Mouse (Mus musculus) heart, embryonic 11.5 days (tissue): ENCODE measurements around the gene Igsf23. TPM values are rescaled to one million over a fixed set of nuclear protein-coding genes. Genes with fewer than 3 reads are reported as not detected.

Source experiments
- ATAC-seq: fragments of 200-750 bp; cut with Nextera tagmentation; replicated peaks from 2 replicates; pipeline ENCODE4 v1.8.0; 2017; ENCODE audit warnings: moderate library complexity; ENCODE audit not compliant: insufficient number of reproducible peaks, low FRiP score, low TSS enrichment
- H3K27ac ChIP-seq: fragments of 300-500 bp; sonication (generic); 2 replicates; pipeline ENCODE4 v1.5.1; 2014; ENCODE audit warnings: mild to moderate bottlenecking, low read depth, low read length
- H3K27me3 ChIP-seq: fragments of 300-500 bp; sonication (generic); 2 replicates; pipeline ENCODE4 v1.6.1; 2014; ENCODE audit warnings: mild to moderate bottlenecking, low read length, mixed read lengths; ENCODE audit not compliant: control insufficient read depth, insufficient read depth
- H3K36me3 ChIP-seq: fragments of 300-500 bp; sonication (generic); 2 replicates; pipeline ENCODE4 v1.6.1; 2014; ENCODE audit warnings: mild to moderate bottlenecking, low read length, moderate library complexity, mixed read lengths; ENCODE audit not compliant: control insufficient read depth, insufficient read depth
- H3K4me1 ChIP-seq: fragments of 300-500 bp; sonication (generic); 2 replicates; pipeline ENCODE4 v1.6.1; 2014; ENCODE audit warnings: low read length; ENCODE audit not compliant: control insufficient read depth, insufficient read depth
- H3K4me2 ChIP-seq: fragments of 300-500 bp; sonication (generic); 2 replicates; pipeline ENCODE4 v1.6.1; 2014; ENCODE audit warnings: mild to moderate bottlenecking, moderate library complexity
- H3K4me3 ChIP-seq: fragments of 300-500 bp; sonication (generic); 2 replicates; pipeline ENCODE4 v1.5.1; 2014; ENCODE audit warnings: low read depth, low read length
- H3K9ac ChIP-seq: fragments of 300-500 bp; sonication (generic); 2 replicates; pipeline ENCODE4 v1.6.1; 2014; ENCODE audit warnings: mild to moderate bottlenecking, low read depth, low read length, moderate library complexity
- H3K9me3 ChIP-seq: fragments of 300-500 bp; sonication (generic); replicated peaks from 2 replicates; pipeline ENCODE4 v1.6.1; 2016; ENCODE audit warnings: low read length; ENCODE audit not compliant: control insufficient read depth
- WGBS: fragments of 180-500 bp; shearing (Covaris S2); extraction: QIAGEN DNeasy Blood & Tissue Kit; methylation state at CpG from one replicate; pipeline ENCODE4 v1.1.7; 2014; ENCODE audit not compliant: insufficient replicate concordance; 5-methylcytosine and 5-hydroxymethylcytosine counted together
- polyA plus RNA-seq: library from polyadenylated mRNA; unstranded; fragments of >200 nt; fragmentation: Nextera tagmentation; extraction: Ambion mirVana; gene quantifications from 2 replicates; pipeline ENCODE4 v1.2.1, GENCODE M21; 2014

Igsf23 gene
- polyA plus RNA-seq, 1 experiment from 2014 or later, result 0.84 TPM

GRCm38 (mm10) chr7:19956341-19956781 lies 5.8 kb upstream of the Igsf23 start:
- no peak overlapping the region for H3K9ac ChIP-seq
- no peaks in the 10 kb centered on the region for H3K27me3 ChIP-seq
- no peak overlapping the region for H3K27ac ChIP-seq
- no peaks in the 10 kb centered on the region for H3K36me3 ChIP-seq
- H3K4me3 ChIP-seq, result no peak overlapping the region
- H3K4me1 ChIP-seq, result no peaks in the 10 kb centered on the region
- ATAC-seq, result no peak
- 2% methylated on average over 7 of the region's 7 CpGs for WGBS
- H3K9me3 ChIP-seq, result no peaks in the 10 kb centered on the region
- no peak overlapping the region for H3K4me2 ChIP-seq

DNA sequence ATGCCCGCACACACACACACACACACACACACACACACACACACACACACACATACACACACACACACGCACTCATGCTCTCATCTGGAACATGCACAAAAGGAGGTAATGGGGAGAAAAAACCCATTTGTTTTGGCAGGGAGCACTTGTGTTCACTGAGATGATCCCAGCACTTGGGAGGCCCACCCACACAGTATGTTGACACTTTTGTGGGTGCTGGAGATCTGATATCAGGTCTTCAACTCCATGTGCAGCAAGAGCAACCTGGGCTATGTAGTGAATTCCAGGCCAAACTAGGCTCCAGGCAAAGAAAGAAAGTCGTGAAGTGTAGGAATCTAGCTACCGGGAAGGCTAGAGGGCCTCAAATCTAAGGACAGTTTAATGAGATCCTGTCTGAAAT lies 5.3 kb upstream of the Igsf23 start:
- H3K4me3 ChIP-seq, result no peak overlapping the region
- H3K36me3 ChIP-seq, result no peaks in the 10 kb centered on the region
- no peak overlapping the region for H3K4me2 ChIP-seq
- H3K9ac ChIP-seq, result no peak overlapping the region
- WGBS, result 61% methylated on average over 4 of the region's 4 CpGs
- H3K27ac ChIP-seq, result no peak overlapping the region
- no peaks in the 10 kb centered on the region for H3K27me3 ChIP-seq
- no peaks in the 10 kb centered on the region for H3K4me1 ChIP-seq
- no peaks in the 10 kb centered on the region for H3K9me3 ChIP-seq
- no peak for ATAC-seq

DNA sequence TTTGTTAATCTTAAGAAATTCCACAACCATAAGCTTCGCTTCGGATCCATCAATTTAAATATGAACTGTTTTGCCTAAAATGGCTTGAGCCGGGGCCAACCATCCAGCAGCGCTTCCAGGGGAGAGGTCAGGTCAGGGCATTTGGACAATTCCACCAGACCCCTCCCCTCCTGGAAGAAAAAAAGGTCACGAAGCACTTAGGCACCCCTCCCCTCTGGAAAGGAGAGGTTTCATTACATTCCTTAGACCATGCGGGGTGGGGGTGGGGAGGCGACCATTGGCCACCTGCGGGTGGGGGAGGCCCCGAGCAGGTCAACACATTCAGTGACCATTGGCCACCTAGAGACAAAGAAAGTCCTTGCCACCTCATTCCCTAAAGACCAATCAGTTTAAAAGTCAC lies 2.5 kb upstream of the Igsf23 start:
- H3K27me3 ChIP-seq, result no peaks in the 10 kb centered on the region
- H3K36me3 ChIP-seq, result no peaks in the 10 kb centered on the region
- H3K4me3 ChIP-seq, result no peak overlapping the region
- no peak for ATAC-seq
- H3K4me2 ChIP-seq, result no peak overlapping the region
- 46% methylated on average over 9 of the region's 9 CpGs for WGBS
- no peak overlapping the region for H3K9ac ChIP-seq
- peaks cover 3% of the 10 kb centered on the region; the same call in 1 of the 2 replicates for H3K4me1 ChIP-seq
- H3K27ac ChIP-seq, result no peak overlapping the region
- no peaks in the 10 kb centered on the region for H3K9me3 ChIP-seq

- no peak for ATAC-seq
- no peak overlapping the region for H3K4me2 ChIP-seq
- peaks cover 3% of the 10 kb centered on the region; the same call in 1 of the 2 replicates for H3K4me1 ChIP-seq
- no peaks in the 10 kb centered on the region for H3K27me3 ChIP-seq
- H3K4me3 ChIP-seq, result no peak overlapping the region
- WGBS, result 72% methylated on average over 10 of the region's 10 CpGs
- H3K27ac ChIP-seq, result no peak overlapping the region
- no peaks in the 10 kb centered on the region for H3K9me3 ChIP-seq
- H3K9ac ChIP-seq, result no peak overlapping the region
- no peaks in the 10 kb centered on the region for H3K36me3 ChIP-seq
These were observed 1.9 kb upstream of the Igsf23 start for GRCm38 (mm10) chr7:19952320-19952986.

DNA sequence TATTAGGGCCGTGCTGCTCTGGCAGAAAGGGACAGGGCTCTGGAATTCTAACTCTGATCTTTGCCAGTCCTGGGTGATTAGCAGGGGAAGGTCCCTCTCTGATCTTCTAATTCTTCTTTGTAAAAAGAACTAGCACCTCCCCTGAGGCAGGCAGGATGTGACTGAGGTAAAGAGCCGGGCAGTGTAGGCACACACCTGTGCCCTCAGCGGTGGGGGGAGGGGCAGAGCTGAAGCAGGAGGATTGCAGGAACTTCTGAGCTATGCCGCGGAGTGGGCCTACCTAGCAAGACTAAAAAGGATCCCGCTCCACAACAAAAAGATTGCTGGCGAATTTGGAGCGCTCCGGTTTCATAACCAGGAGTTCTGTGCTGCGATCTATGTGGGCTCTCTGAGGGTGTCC lies 560 bp downstream of the Igsf23 start:
- H3K9ac ChIP-seq, result no peak overlapping the region
- no peak overlapping the region for H3K27ac ChIP-seq
- no peaks in the 10 kb centered on the region for H3K36me3 ChIP-seq
- ATAC-seq, result no peak
- no peak overlapping the region for H3K4me2 ChIP-seq
- peaks cover 3% of the 10 kb centered on the region; the same call in 1 of the 2 replicates for H3K4me1 ChIP-seq
- H3K9me3 ChIP-seq, result no peaks in the 10 kb centered on the region
- WGBS, result 47% methylated on average over 10 of the region's 10 CpGs
- no peak overlapping the region for H3K4me3 ChIP-seq
- no peaks in the 10 kb centered on the region for H3K27me3 ChIP-seq

- no peak overlapping the region for H3K4me3 ChIP-seq
- no peaks in the 10 kb centered on the region for H3K9me3 ChIP-seq
- 59% methylated on average over 12 of the region's 12 CpGs for WGBS
- H3K36me3 ChIP-seq, result no peaks in the 10 kb centered on the region
- ATAC-seq, result no peak
- no peak overlapping the region for H3K9ac ChIP-seq
- no peak overlapping the region for H3K27ac ChIP-seq
- peaks cover 3% of the 10 kb centered on the region; the same call in 1 of the 2 replicates for H3K4me1 ChIP-seq
- H3K27me3 ChIP-seq, result no peaks in the 10 kb centered on the region
- no peak overlapping the region for H3K4me2 ChIP-seq
These were observed 1.6 kb downstream of the Igsf23 start for GRCm38 (mm10) chr7:19948956-19949355.

GRCm38 (mm10) chr7:19945821-19946515 lies 4.6 kb downstream of the Igsf23 start:
- Histone ChIP-seq H3K9ac (no peak overlapping the region), H3K4me1 (peaks cover 3% of the 10 kb centered on the region; the same call in 1 of the 2 replicates), H3K4me2 (no peak overlapping the region), H3K27ac (no peak overlapping the region), H3K9me3 (no peaks in the 10 kb centered on the region), H3K36me3 (no peaks in the 10 kb centered on the region), H3K4me3 (no peak overlapping the region), H3K27me3 (no peaks in the 10 kb centered on the region)
- WGBS, result 83% methylated on average over 13 of the region's 13 CpGs
- ATAC-seq, result no peak

DNA sequence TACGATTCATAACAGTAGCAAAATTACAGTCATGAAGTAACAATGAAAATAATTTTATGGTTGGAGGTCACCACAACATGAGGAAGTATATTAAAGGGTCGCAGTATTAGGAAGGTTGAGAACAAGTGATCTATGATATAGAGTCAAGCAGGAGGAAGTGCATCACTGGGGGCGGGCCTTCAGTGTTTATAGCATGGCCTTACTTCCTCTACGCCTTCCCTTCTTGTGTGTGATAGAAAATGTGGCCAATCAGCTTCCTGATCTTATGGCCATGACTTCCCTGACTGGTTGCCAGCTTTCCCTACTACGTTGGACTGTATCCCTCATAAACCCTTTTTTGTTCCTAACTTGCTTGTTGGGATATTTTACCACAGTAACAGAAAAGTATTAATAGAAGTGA lies 5.4 kb downstream of the Igsf23 start:
- no peak overlapping the region for H3K4me2 ChIP-seq
- no peaks in the 10 kb centered on the region for H3K27me3 ChIP-seq
- H3K4me3 ChIP-seq, result no peak overlapping the region
- H3K4me1 ChIP-seq, result peaks cover 6% of the 10 kb centered on the region
- H3K27ac ChIP-seq, result no peak overlapping the region
- H3K9ac ChIP-seq, result no peak overlapping the region
- 76% methylated on average over 5 of the region's 5 CpGs for WGBS
- no peaks in the 10 kb centered on the region for H3K36me3 ChIP-seq
- ATAC-seq, result no peak
- no peaks in the 10 kb centered on the region for H3K9me3 ChIP-seq
